Mouse (Mus musculus): Measurements from ENCODE around the gene Cnnm2.

- TF ChIP-seq CTCF (IDR thresholded peaks at IDR 0.05; ENCODE audit: low read depth, low read length) (no peak), POLR2A (IDR thresholded peaks at IDR 0.05; ENCODE audit: extremely low read depth, insufficient read depth, low read length) (no peak)
These were observed 22.6 kb downstream of the Cnnm2 start for GRCm38 (mm10) chr19:46784038-46784437.
